Mouse (Mus musculus): ENCODE data around the gene Gxylt2. TPM values are rescaled to one million over a fixed set of nuclear protein-coding genes. Genes with fewer than 3 reads are reported as not detected.

The Gxylt2 gene
- polyA plus RNA-seq, 1 experiment from 2014 or later, result 0.81 TPM

DNA sequence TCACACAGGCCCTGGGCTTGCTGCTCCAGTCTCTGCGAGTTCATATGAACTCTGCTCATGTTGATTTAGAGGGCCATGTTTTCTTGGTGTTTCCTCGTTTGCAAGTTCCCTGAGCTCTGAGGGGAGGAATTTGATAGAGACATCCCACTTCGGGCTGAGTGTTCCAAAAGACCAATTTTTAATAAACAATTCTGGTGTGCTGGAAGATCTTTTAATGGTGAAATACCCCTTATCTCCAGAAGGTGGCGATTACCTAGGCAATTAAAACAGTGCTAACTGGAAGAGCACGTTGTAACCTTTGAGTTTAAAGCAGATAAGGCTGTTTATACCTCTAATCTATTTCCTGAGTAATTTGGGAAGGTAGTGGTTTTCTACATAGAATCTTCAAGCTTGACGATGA lies 29.6 kb upstream of the Gxylt2 start:
- ATAC-seq, result no peak
- Histone ChIP-seq H3K36me3 (ENCODE audit: control insufficient read depth, insufficient read depth, low read length) (no peaks in the 10 kb centered on the region), H3K27me3 (replicated peaks; ENCODE audit: control insufficient read depth, insufficient read depth, low read length) (no peaks in the 10 kb centered on the region), H3K4me1 (ENCODE audit: control insufficient read depth, insufficient read depth, low read length) (no peaks in the 10 kb centered on the region), H3K4me3 (ENCODE audit: low read depth, low read length) (no peak overlapping the region), H3K27ac (ENCODE audit: low read depth, low read length) (no peak overlapping the region), H3K4me2 (ENCODE audit: low read length) (no peak overlapping the region), H3K9me3 (replicated peaks; ENCODE audit: control insufficient read depth, low read length) (no peaks in the 10 kb centered on the region), H3K9ac (ENCODE audit: low read length) (no peak overlapping the region)
- peak; percentile 81 for DNase-seq (ENCODE audit: low spot score)
- 25% methylated on average over 6 of the region's 6 CpGs for WGBS

DNA sequence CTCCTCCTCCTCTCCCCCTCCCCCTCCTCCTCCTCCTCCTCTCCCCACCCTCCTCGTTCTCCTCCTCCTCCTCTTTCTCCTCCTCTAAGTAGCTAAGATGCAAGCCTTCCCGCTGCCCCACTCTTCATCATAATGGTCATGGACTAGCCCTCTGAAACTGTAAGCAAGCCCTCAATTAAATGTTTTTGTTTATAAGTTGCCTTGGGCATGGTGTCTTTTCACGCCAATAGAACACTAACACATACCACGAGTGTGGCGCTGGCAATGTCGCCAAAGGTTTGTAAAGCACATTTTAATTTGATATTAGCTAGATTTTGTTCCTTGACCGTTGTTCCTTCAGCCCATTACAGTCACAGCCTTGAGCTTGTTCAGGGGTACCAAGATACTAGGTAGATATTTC lies 28.1 kb upstream of the Gxylt2 start:
- Histone ChIP-seq H3K4me3 (ENCODE audit: low read depth, low read length) (no peak overlapping the region), H3K27me3 (replicated peaks; ENCODE audit: control insufficient read depth, insufficient read depth, low read length) (no peaks in the 10 kb centered on the region), H3K4me2 (ENCODE audit: low read length) (no peak overlapping the region), H3K36me3 (ENCODE audit: control insufficient read depth, insufficient read depth, low read length) (no peaks in the 10 kb centered on the region), H3K27ac (ENCODE audit: low read depth, low read length) (no peak overlapping the region), H3K4me1 (ENCODE audit: control insufficient read depth, insufficient read depth, low read length) (no peaks in the 10 kb centered on the region), H3K9me3 (replicated peaks; ENCODE audit: control insufficient read depth, low read length) (no peaks in the 10 kb centered on the region), H3K9ac (ENCODE audit: low read length) (no peak overlapping the region)
- DNase-seq (ENCODE audit: low spot score) (no peak), ATAC-seq (no peak)
- 86% methylated on average over 6 of the region's 7 CpGs for WGBS

DNA sequence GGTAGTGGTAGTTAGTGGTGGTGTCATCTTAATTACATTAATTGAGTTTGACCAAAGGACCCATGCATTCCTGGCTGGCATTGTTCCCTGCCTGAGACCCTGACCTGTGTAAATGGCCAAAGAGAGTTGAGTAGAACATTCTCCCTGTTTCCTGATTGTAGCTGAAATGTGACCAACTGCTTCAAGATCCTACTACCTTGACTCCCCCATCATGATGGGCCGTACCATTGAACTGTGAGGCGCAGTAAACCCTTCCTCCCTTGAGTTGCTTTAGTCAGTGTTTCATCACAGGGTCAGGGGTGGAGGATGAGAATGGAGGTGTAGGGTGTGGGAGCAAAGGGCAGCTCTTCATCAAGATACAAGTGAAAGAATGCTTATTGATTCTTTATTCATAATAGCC lies 25.9 kb upstream of the Gxylt2 start:
- no peak overlapping the region for H3K4me3 ChIP-seq (ENCODE audit: low read depth, low read length)
- H3K9me3 ChIP-seq (replicated peaks; ENCODE audit: control insufficient read depth, low read length), result no peaks in the 10 kb centered on the region
- DNase-seq (ENCODE audit: low spot score) (no peak), ATAC-seq (no peak)
- no peak overlapping the region for H3K27ac ChIP-seq (ENCODE audit: low read depth, low read length)
- no peaks in the 10 kb centered on the region for H3K27me3 ChIP-seq (replicated peaks; ENCODE audit: control insufficient read depth, insufficient read depth, low read length)
- no peaks in the 10 kb centered on the region for H3K36me3 ChIP-seq (ENCODE audit: control insufficient read depth, insufficient read depth, low read length)
- no peak overlapping the region for H3K4me2 ChIP-seq (ENCODE audit: low read length)
- H3K4me1 ChIP-seq (ENCODE audit: control insufficient read depth, insufficient read depth, low read length), result no peaks in the 10 kb centered on the region
- WGBS, result 89% methylated on average over 2 of the region's 2 CpGs
- H3K9ac ChIP-seq (ENCODE audit: low read length), result no peak overlapping the region

DNA sequence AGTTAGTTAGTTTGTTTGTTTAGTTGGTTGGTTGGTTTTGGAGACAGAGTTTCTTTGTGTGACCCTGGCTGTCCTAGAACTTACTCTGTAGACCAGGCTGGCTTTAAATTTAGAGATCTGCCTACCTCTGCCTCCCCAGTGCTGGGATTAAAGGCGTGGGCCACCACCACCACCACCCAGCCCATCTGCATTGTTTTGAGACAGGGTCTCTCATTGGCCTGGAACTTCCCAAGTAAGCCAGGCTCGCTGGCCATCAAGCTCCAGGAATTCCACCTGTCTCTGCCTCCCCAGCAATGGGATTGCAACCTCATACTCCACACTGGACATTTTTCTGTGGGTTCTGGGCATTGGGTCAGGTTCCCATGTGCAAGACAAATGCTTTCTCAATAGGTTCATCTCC lies 18.2 kb upstream of the Gxylt2 start:
- Histone ChIP-seq H3K27me3 (replicated peaks; ENCODE audit: control insufficient read depth, insufficient read depth, low read length) (no peaks in the 10 kb centered on the region), H3K9me3 (replicated peaks; ENCODE audit: control insufficient read depth, low read length) (no peaks in the 10 kb centered on the region), H3K27ac (ENCODE audit: low read depth, low read length) (no peak overlapping the region), H3K9ac (ENCODE audit: low read length) (no peak overlapping the region), H3K4me3 (ENCODE audit: low read depth, low read length) (no peak overlapping the region), H3K36me3 (ENCODE audit: control insufficient read depth, insufficient read depth, low read length) (no peaks in the 10 kb centered on the region), H3K4me2 (ENCODE audit: low read length) (no peak overlapping the region), H3K4me1 (ENCODE audit: control insufficient read depth, insufficient read depth, low read length) (no peaks in the 10 kb centered on the region)
- ATAC-seq, result no peak
- DNase-seq (ENCODE audit: low spot score), result no peak
- 80% methylated on average over 2 of the region's 2 CpGs for WGBS

DNA sequence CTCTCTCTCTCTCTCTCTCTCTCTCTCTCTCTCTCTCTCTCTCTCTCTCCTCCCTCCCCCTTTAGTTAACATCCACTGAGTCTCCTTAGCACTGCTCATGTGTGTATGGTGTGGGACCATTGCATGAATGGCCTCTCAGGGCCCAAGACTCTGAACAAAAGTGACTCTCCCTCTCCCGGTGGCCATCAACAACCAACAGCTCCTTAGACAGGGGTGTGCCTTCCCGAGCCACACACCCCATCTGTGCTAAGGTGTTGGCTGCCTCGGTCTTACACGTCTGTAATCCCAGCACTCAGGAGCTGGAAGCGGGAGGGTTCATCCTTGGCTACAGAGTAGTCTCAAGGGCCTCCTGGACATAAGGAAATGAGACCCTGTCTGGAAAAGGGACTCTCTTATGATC lies 4.5 kb upstream of the Gxylt2 start:
- DNase-seq (ENCODE audit: low spot score), result no peak
- 92% methylated on average over 5 of the region's 5 CpGs for WGBS
- no peak for ATAC-seq

DNA sequence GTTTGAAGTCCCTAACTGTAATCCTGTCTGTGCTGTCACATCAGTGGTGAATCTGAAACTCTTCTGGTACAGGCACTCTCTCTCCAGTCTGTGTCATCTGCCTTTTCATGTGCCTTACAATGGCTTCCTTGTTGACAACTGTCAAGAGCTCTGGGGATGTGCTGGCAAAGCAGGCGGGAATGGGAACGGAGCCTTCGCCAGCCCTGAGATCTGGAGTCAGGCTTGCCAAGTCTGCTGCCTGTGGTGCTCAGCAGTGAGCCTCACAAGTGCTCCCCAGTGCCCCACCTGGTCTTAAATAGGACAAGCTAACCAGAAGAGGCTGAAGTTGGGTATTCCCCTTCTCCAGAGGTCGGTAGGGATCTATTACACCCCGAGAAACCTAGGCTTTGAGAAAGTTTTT lies 3.8 kb upstream of the Gxylt2 start:
- peaks cover 16% of the 10 kb centered on the region for H3K27me3 ChIP-seq (replicated peaks; ENCODE audit: control insufficient read depth, insufficient read depth, low read length)
- no peak overlapping the region for H3K4me3 ChIP-seq (ENCODE audit: low read depth, low read length)
- H3K4me1 ChIP-seq (ENCODE audit: control insufficient read depth, insufficient read depth, low read length), result peaks cover 6% of the 10 kb centered on the region; the same call in 1 of the 2 replicates
- ATAC-seq, result no peak
- H3K9me3 ChIP-seq (replicated peaks; ENCODE audit: control insufficient read depth, low read length), result no peaks in the 10 kb centered on the region
- no peak for DNase-seq (ENCODE audit: low spot score)
- no peak overlapping the region for H3K4me2 ChIP-seq (ENCODE audit: low read length)
- H3K27ac ChIP-seq (ENCODE audit: low read depth, low read length), result no peak overlapping the region
- 71% methylated on average over 5 of the region's 5 CpGs for WGBS
- H3K36me3 ChIP-seq (ENCODE audit: control insufficient read depth, insufficient read depth, low read length), result no peaks in the 10 kb centered on the region
- no peak overlapping the region for H3K9ac ChIP-seq (ENCODE audit: low read length)

More for the DNA sequence above, 4.5 kb upstream of the Gxylt2 start:
- H3K4me3 ChIP-seq (ENCODE audit: low read depth, low read length), result no peak overlapping the region
- H3K4me2 ChIP-seq (ENCODE audit: low read length), result no peak overlapping the region
- H3K9ac ChIP-seq (ENCODE audit: low read length), result no peak overlapping the region
- H3K27me3 ChIP-seq (replicated peaks; ENCODE audit: control insufficient read depth, insufficient read depth, low read length), result peaks cover 9% of the 10 kb centered on the region
- no peaks in the 10 kb centered on the region for H3K9me3 ChIP-seq (replicated peaks; ENCODE audit: control insufficient read depth, low read length)
- H3K4me1 ChIP-seq (ENCODE audit: control insufficient read depth, insufficient read depth, low read length), result no peaks in the 10 kb centered on the region; the same call in 1 of the 2 replicates
- no peak overlapping the region for H3K27ac ChIP-seq (ENCODE audit: low read depth, low read length)
- no peaks in the 10 kb centered on the region for H3K36me3 ChIP-seq (ENCODE audit: control insufficient read depth, insufficient read depth, low read length)

DNA sequence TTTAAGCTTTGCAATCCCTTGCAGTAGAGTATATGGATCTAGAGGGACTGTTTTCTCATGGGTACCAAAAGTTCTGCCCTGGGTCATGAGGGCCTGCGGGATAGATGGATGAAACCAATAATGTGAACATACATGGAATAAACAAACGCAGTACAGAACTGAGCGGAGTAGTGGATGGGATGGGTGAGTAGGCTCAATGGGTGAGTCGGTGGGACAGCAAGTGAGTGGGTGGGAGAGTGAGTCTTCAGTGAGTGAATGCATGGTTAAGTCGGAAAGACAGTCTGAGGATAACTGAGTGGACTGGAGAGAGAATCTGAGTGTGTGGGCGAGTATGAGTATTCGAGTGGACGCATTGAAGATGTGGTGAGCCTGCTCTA lies 349 bp upstream of the Gxylt2 start:
- Histone ChIP-seq H3K4me1 (ENCODE audit: control insufficient read depth, insufficient read depth, low read length) (peaks cover 6% of the 10 kb centered on the region; the same call in 1 of the 2 replicates), H3K27me3 (replicated peaks; ENCODE audit: control insufficient read depth, insufficient read depth, low read length) (peaks cover 17% of the 10 kb centered on the region), H3K9me3 (replicated peaks; ENCODE audit: control insufficient read depth, low read length) (no peaks in the 10 kb centered on the region), H3K4me2 (ENCODE audit: low read length) (peak overlapping the region; percentile 95), H3K9ac (ENCODE audit: low read length) (peak overlapping the region; percentile 67), H3K36me3 (ENCODE audit: control insufficient read depth, insufficient read depth, low read length) (no peaks in the 10 kb centered on the region), H3K4me3 (ENCODE audit: low read depth, low read length) (peak overlapping the region; percentile 60), H3K27ac (ENCODE audit: low read depth, low read length) (0 out of 2 replicates have a peak overlapping the region, but pooled peaks have one; percentile 1)
- ATAC-seq (no peak), DNase-seq (ENCODE audit: low spot score) (no peak)
- WGBS, result 36% methylated on average over 8 of the region's 8 CpGs

DNA sequence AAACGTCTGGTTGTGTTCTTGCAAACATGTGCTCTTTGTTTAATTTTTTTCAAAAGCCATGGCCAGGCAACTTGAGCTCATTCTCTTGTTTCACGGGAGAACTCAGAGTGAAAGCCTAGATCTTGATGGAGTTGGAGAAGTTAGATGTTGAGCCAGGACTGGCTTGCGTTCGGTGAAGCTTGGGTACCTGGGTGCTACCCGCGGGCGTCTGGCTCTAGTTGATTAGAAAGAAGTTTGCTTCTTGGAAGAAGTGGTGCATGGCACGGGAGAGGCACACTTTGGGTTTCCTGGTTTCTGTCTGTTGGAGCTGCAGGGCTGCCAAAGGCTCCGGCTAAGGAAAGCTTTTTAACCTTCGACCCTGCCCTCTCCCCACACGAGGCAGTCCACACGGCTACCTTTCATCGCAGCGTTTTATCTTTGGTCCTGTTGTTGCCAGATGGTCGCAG lies 855 bp downstream of the Gxylt2 start:
- ATAC-seq, result no peak
- H3K9ac ChIP-seq (ENCODE audit: low read length), result peak overlapping the region; percentile 29
- H3K36me3 ChIP-seq (ENCODE audit: control insufficient read depth, insufficient read depth, low read length), result no peaks in the 10 kb centered on the region

DNA sequence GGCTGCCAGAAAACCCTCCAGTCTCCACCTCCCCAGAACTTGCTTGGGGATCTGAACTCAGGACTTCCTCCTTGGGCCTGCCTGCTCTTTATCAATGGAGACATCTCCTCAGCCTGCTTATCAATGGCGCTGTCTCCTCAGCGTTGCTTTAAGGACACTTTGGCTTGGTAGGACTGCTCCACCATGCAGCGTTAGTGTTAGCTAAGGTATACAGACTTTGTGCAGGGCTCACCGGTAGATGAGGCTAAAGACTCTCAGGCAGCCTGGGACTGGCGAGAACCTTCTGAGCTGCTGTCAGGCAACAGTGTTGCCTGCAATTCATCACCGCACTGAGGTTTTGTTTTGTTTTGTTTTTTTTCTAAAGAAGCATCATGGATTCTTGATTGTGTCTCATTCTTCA lies 2.3 kb downstream of the Gxylt2 start:
- peaks cover 17% of the 10 kb centered on the region for H3K27me3 ChIP-seq (replicated peaks; ENCODE audit: control insufficient read depth, insufficient read depth, low read length)
- H3K4me2 ChIP-seq (ENCODE audit: low read length), result no peak overlapping the region
- 83% methylated on average over 6 of the region's 6 CpGs for WGBS
- no peaks in the 10 kb centered on the region for H3K9me3 ChIP-seq (replicated peaks; ENCODE audit: control insufficient read depth, low read length)
- H3K4me3 ChIP-seq (ENCODE audit: low read depth, low read length), result no peak overlapping the region
- no peak for ATAC-seq
- no peaks in the 10 kb centered on the region for H3K36me3 ChIP-seq (ENCODE audit: control insufficient read depth, insufficient read depth, low read length)
- no peak for DNase-seq (ENCODE audit: low spot score)
- H3K4me1 ChIP-seq (ENCODE audit: control insufficient read depth, insufficient read depth, low read length), result peaks cover 6% of the 10 kb centered on the region; the same call in 1 of the 2 replicates
- no peak overlapping the region for H3K9ac ChIP-seq (ENCODE audit: low read length)
- H3K27ac ChIP-seq (ENCODE audit: low read depth, low read length), result no peak overlapping the region

More for the DNA sequence above, 855 bp downstream of the Gxylt2 start:
- peaks cover 6% of the 10 kb centered on the region; the same call in 1 of the 2 replicates for H3K4me1 ChIP-seq (ENCODE audit: control insufficient read depth, insufficient read depth, low read length)
- DNase-seq (ENCODE audit: low spot score), result peak; percentile 6
- H3K4me2 ChIP-seq (ENCODE audit: low read length), result peak overlapping the region; percentile 95
- peaks cover 17% of the 10 kb centered on the region for H3K27me3 ChIP-seq (replicated peaks; ENCODE audit: control insufficient read depth, insufficient read depth, low read length)
- no peak overlapping the region for H3K27ac ChIP-seq (ENCODE audit: low read depth, low read length)
- peak overlapping the region; percentile 60 for H3K4me3 ChIP-seq (ENCODE audit: low read depth, low read length)
- no peaks in the 10 kb centered on the region for H3K9me3 ChIP-seq (replicated peaks; ENCODE audit: control insufficient read depth, low read length)
- 3% methylated on average over 15 of the region's 15 CpGs for WGBS

Data from forebrain, embryonic 14.5 days (tissue).